Mouse (Mus musculus) kidney, postnatal 0 days (tissue): ENCODE measurements at regions not wholly inside any gene's neighbourhood (a gene's known extent, or its start where the extent isn't known, plus 50 kb on each side); places are given as distances from the start of the nearest gene placed in this dataset.

Experiments
- ATAC-seq: fragments of 200-750 bp; cut with Nextera tagmentation; replicated peaks from 2 replicates; pipeline ENCODE4 v1.8.0; 2017; ENCODE audit warnings: low read depth, moderate number of reproducible peaks, moderate TSS enrichment, moderate library complexity; ENCODE audit not compliant: low FRiP score
- DNase-seq: peaks from one replicate; pipeline ENCODE4 v3.0.0-alpha.2; 2016; ENCODE audit warnings: low spot score
- H3K27ac ChIP-seq: fragments of 300-500 bp; sonication (generic); 2 replicates; pipeline ENCODE4 v1.5.1; 2014; ENCODE audit warnings: mild to moderate bottlenecking
- H3K27me3 ChIP-seq: fragments of 300-500 bp; sonication (generic); 2 replicates; pipeline ENCODE4 v1.6.1; 2014; ENCODE audit warnings: low read length, mixed read lengths; ENCODE audit not compliant: insufficient read depth
- H3K36me3 ChIP-seq: fragments of 300-500 bp; sonication (generic); 2 replicates; pipeline ENCODE4 v1.6.1; 2014; ENCODE audit warnings: low read length, mixed read lengths; ENCODE audit not compliant: insufficient read depth
- H3K4me1 ChIP-seq: fragments of 300-500 bp; sonication (generic); replicated peaks from 2 replicates; pipeline ENCODE4 v1.6.1; 2014; ENCODE audit warnings: antibody characterized with exemption, low read length, mixed read lengths; ENCODE audit not compliant: insufficient read depth
- H3K4me2 ChIP-seq: fragments of 300-500 bp; sonication (generic); 2 replicates; pipeline ENCODE4 v1.6.1; 2014; ENCODE audit warnings: mild to moderate bottlenecking, low read length, moderate library complexity, mixed read lengths
- H3K4me3 ChIP-seq: fragments of 300-500 bp; sonication (generic); replicated peaks from 2 replicates; pipeline ENCODE4 v1.5.1; 2014; ENCODE audit warnings: low read depth, low read length
- H3K9ac ChIP-seq: fragments of 300-500 bp; sonication (generic); 2 replicates; pipeline ENCODE4 v1.6.1; 2014; ENCODE audit warnings: low read depth, low read length
- H3K9me3 ChIP-seq: fragments of 300-500 bp; sonication (generic); replicated peaks from 2 replicates; pipeline ENCODE4 v1.6.1; 2016; ENCODE audit warnings: low read length, inconsistent platforms, mixed read lengths
- CTCF ChIP-seq: IDR thresholded peaks from 2 replicates; pipeline ENCODE4 v1.5.1; 2016; ENCODE audit warnings: antibody characterized with exemption, low read depth, mild to moderate bottlenecking, moderate library complexity
- WGBS: fragments of 180-500 bp; shearing (Covaris S2); extraction: QIAGEN DNeasy Blood & Tissue Kit; methylation state at CpG from one replicate; pipeline ENCODE4 v1.1.7; 2014; 5-methylcytosine and 5-hydroxymethylcytosine counted together

DNA sequence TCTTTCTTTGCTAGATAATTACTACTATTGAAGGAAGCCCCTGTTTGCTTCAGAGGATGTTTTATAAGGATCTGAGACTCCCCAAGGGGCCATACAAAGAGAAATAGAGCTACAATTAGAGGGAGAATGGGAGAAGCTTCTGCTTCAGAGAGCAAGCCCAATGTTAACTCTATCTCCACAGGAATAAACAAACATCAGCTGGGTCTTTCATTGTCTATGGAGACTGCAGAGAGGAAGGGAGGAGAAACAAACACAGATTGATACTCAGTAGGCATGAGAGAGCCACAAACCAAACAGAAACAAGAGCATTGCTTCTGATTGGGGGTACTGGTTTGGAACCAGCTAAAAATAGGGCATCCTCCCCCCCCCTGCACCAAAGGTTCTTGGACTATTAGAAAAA, 906.9 kb downstream of the Robo2 start:
- Histone ChIP-seq H3K4me3 (no peak overlapping the region), H3K36me3 (no peaks in the 10 kb centered on the region), H3K4me1 (no peaks in the 10 kb centered on the region), H3K9ac (no peak overlapping the region), H3K27ac (no peak overlapping the region), H3K27me3 (no peaks in the 10 kb centered on the region), H3K9me3 (no peaks in the 10 kb centered on the region), H3K4me2 (no peak overlapping the region)
- ATAC-seq, result no peak
- TF ChIP-seq CTCF, result no peak
- DNase-seq, result no peak

DNA sequence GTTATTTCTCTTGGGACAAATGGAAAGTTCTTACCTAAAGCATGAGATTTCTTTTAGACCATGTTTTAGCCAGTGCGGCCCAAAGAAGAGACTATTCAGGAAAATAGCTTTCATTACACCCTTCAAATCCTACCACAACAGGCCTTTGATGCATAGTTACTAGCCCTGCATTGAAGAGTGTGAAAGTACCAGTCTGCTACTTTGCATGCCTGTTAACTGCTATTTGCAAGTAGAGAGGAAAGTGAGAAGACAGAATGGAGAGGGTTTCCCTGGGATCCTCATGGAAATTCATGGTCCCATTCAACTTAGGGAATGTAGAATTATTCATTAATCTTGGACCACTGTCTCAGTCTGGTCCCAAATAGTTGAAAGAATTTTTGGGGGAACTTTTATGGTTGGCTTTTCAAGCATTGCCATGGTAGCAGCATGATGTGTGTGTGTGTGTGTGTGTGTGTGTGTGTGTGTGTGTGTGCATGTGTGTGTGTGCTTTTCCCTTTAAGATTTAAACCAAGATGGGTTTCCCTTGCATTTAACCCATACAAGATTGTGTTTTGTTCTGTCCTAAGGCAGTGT, 912.9 kb downstream of the Robo2 start:
- no peak overlapping the region for H3K4me3 ChIP-seq
- no peaks in the 10 kb centered on the region for H3K9me3 ChIP-seq
- H3K9ac ChIP-seq, result no peak overlapping the region
- H3K27ac ChIP-seq, result no peak overlapping the region
- no peak for TF ChIP-seq CTCF
- DNase-seq, result no peak
- H3K36me3 ChIP-seq, result no peaks in the 10 kb centered on the region
- H3K4me1 ChIP-seq, result no peaks in the 10 kb centered on the region
- H3K4me2 ChIP-seq, result no peak overlapping the region
- 81% methylated on average over 1 of the region's 1 CpGs for WGBS
- no peak for ATAC-seq
- no peaks in the 10 kb centered on the region for H3K27me3 ChIP-seq

GRCm38 (mm10) chr16:73483214-73483856, 928.3 kb downstream of the Robo2 start:
- no peak for ATAC-seq
- 87% methylated on average over 2 of the region's 2 CpGs for WGBS
- no peak for TF ChIP-seq CTCF
- H3K36me3 ChIP-seq, result no peaks in the 10 kb centered on the region
- H3K4me3 ChIP-seq, result no peak overlapping the region
- no peak overlapping the region for H3K4me2 ChIP-seq
- no peak overlapping the region for H3K9ac ChIP-seq
- no peak for DNase-seq
- H3K27ac ChIP-seq, result no peak overlapping the region
- H3K27me3 ChIP-seq, result no peaks in the 10 kb centered on the region
- H3K4me1 ChIP-seq, result no peaks in the 10 kb centered on the region
- no peaks in the 10 kb centered on the region for H3K9me3 ChIP-seq

GRCm38 (mm10) chr16:73482176-73482575, 929.4 kb downstream of the Robo2 start:
- ATAC-seq, result no peak
- Histone ChIP-seq H3K27ac (no peak overlapping the region), H3K4me1 (no peaks in the 10 kb centered on the region), H3K4me2 (no peak overlapping the region), H3K9me3 (no peaks in the 10 kb centered on the region), H3K36me3 (no peaks in the 10 kb centered on the region), H3K4me3 (no peak overlapping the region), H3K9ac (no peak overlapping the region), H3K27me3 (no peaks in the 10 kb centered on the region)
- no peak for TF ChIP-seq CTCF
- 59% methylated on average over 6 of the region's 6 CpGs for WGBS
- no peak for DNase-seq

DNA sequence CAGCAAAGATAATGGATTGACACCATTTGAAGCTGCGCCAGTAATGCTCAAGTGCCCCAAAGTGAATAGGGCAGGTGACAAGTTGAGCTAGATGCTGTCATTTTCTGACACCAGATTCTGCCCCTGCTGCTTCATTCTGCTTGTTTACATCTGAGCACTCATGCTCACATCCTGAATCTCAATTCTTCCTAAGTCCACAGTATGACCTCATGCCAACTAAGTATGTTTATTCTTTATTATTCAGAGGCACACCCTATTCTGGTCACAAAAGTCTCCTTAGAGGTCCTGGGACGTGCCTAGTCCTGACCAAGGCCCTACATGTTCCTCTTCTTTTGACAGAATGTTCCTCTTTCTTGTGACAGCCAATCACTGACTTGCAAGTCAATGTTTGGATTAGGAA, 938.1 kb downstream of the Robo2 start:
- no peak for DNase-seq
- no peak for TF ChIP-seq CTCF
- WGBS, result 76% methylated on average over 2 of the region's 2 CpGs

DNA sequence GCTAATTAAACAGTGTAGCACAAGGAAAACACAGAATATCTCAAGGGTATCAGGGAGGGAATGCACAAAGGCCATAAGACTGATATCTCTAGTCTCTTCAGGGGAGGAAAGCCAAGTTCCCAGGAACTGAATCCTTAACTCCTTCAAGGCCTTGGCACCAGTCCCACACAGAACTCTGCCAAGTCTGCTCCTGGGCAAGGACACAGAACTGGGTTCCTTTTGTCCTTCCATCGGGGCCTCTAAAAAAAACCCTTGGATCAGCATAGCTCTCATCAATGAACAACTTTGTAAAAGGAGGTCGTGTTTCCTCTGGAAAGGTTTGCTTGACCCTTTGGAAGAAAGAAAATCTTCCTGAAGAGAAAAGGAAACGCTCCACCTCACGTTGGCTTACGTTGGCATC, 940.1 kb downstream of the Robo2 start:
- Histone ChIP-seq H3K4me1 (no peaks in the 10 kb centered on the region), H3K9ac (no peak overlapping the region), H3K4me3 (no peak overlapping the region), H3K36me3 (no peaks in the 10 kb centered on the region), H3K27ac (no peak overlapping the region), H3K27me3 (no peaks in the 10 kb centered on the region), H3K4me2 (no peak overlapping the region), H3K9me3 (no peaks in the 10 kb centered on the region)
- ATAC-seq, result no peak
- 60% methylated on average over 5 of the region's 5 CpGs for WGBS
- DNase-seq, result no peak
- no peak for TF ChIP-seq CTCF

More for the DNA sequence above, 938.1 kb downstream of the Robo2 start:
- no peaks in the 10 kb centered on the region for H3K36me3 ChIP-seq
- H3K9ac ChIP-seq, result no peak overlapping the region
- ATAC-seq, result no peak
- no peak overlapping the region for H3K4me2 ChIP-seq
- H3K27me3 ChIP-seq, result no peaks in the 10 kb centered on the region
- no peak overlapping the region for H3K27ac ChIP-seq
- H3K4me1 ChIP-seq, result no peaks in the 10 kb centered on the region
- no peaks in the 10 kb centered on the region for H3K9me3 ChIP-seq
- H3K4me3 ChIP-seq, result no peak overlapping the region

- Histone ChIP-seq H3K4me2 (no peak overlapping the region), H3K4me1 (no peaks in the 10 kb centered on the region), H3K36me3 (no peaks in the 10 kb centered on the region), H3K27ac (no peak overlapping the region), H3K9ac (no peak overlapping the region), H3K27me3 (no peaks in the 10 kb centered on the region), H3K4me3 (no peak overlapping the region), H3K9me3 (no peaks in the 10 kb centered on the region)
- no peak for DNase-seq
- WGBS, result 66% methylated on average over 4 of the region's 4 CpGs
- ATAC-seq, result no peak
- peak; percentile 26; the same call in 1 of the 2 replicates for TF ChIP-seq CTCF
Observed at GRCm38 (mm10) chr16:73470535-73470934, 941.1 kb downstream of the Robo2 start.
